Mouse (Mus musculus) forebrain, embryonic 16.5 days (tissue): ENCODE results near the gene Me3. TPM values are rescaled to one million over a fixed set of nuclear protein-coding genes. Genes with fewer than 3 reads are reported as not detected.
A peak's percentile ranks its signal among the peaks of the same experiment; 100 is the strongest.

Experiments
- ATAC-seq: fragments of 200-750 bp; cut with Nextera tagmentation; 2 replicates; pipeline ENCODE4 v1.8.0; 2017; ENCODE audit warnings: mild to moderate bottlenecking, moderate library complexity
- H3K27ac ChIP-seq: fragments of 300-500 bp; sonication (generic); 2 replicates; pipeline ENCODE4 v1.5.1; 2014; ENCODE audit warnings: low read length, control low read depth
- H3K27me3 ChIP-seq: fragments of 300-500 bp; sonication (generic); replicated peaks from 2 replicates; pipeline ENCODE4 v1.6.1; 2014; ENCODE audit warnings: low read length; ENCODE audit not compliant: control insufficient read depth, insufficient read depth
- H3K36me3 ChIP-seq: fragments of 300-500 bp; sonication (generic); 2 replicates; pipeline ENCODE4 v1.6.1; 2014; ENCODE audit not compliant: control insufficient read depth, insufficient read depth
- H3K4me1 ChIP-seq: fragments of 300-500 bp; sonication (generic); replicated peaks from 2 replicates; pipeline ENCODE4 v1.6.1; 2014; ENCODE audit warnings: low read length; ENCODE audit not compliant: control insufficient read depth, insufficient read depth
- H3K4me2 ChIP-seq: fragments of 300-500 bp; sonication (generic); 2 replicates; pipeline ENCODE4 v1.6.1; 2014; ENCODE audit warnings: mild to moderate bottlenecking, low read length, control low read depth
- H3K4me3 ChIP-seq: fragments of 300-500 bp; sonication (generic); replicated peaks from 2 replicates; pipeline ENCODE4 v1.5.1; 2014; ENCODE audit warnings: mild to moderate bottlenecking, low read length, control low read depth
- H3K9ac ChIP-seq: fragments of 300-500 bp; sonication (generic); replicated peaks from 2 replicates; pipeline ENCODE4 v1.6.1; 2014; ENCODE audit warnings: low read depth, low read length, control low read depth
- H3K9me3 ChIP-seq: fragments of 300-500 bp; sonication (generic); 2 replicates; pipeline ENCODE4 v1.6.1; 2016; ENCODE audit warnings: low read length; ENCODE audit not compliant: control insufficient read depth
- WGBS: fragments of 180-500 bp; shearing (Covaris S2); extraction: QIAGEN DNeasy Blood & Tissue Kit; methylation state at CpG from one replicate; pipeline ENCODE4 v1.1.7; 2014; 5-methylcytosine and 5-hydroxymethylcytosine counted together
- polyA plus RNA-seq: library from polyadenylated mRNA; unstranded; fragments of >200 nt; fragmentation: Nextera tagmentation; extraction: Ambion mirVana; gene quantifications from 2 replicates; pipeline ENCODE4 v1.2.1, GENCODE M21; 2015

Gene Me3
- polyA plus RNA-seq, 1 experiment from 2014 or later, result 6.5 TPM

DNA sequence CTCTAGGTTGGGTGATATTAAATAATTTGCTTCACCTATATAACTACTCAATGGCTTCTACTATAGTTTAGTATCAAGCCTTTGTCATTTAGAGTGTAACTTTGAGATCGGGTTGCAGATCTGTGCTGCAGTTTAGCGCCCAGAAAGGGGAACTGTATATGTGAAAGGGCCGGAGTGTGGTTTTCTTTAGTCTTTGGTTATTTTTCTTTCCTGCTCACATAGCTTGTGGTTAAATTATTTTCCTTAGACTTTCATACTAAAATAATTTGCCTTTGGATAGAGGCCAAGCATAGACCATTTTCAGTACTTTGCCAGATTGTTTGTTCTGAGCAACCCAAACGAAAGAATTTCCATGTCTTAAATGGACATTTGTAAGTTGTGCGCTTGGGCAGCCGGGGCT lies 46.9 kb downstream of the Me3 start:
- no peaks in the 10 kb centered on the region for H3K4me1 ChIP-seq
- H3K27ac ChIP-seq, result no peak overlapping the region
- no peaks in the 10 kb centered on the region for H3K27me3 ChIP-seq
- 53% methylated on average over 6 of the region's 6 CpGs for whole genome bisulfite sequencing
- no peak overlapping the region for H3K4me3 ChIP-seq
- H3K9ac ChIP-seq, result no peak overlapping the region
- no peak for ATAC-seq
- no peaks in the 10 kb centered on the region for H3K36me3 ChIP-seq
- no peak overlapping the region for H3K4me2 ChIP-seq
- no peaks in the 10 kb centered on the region for H3K9me3 ChIP-seq

- Histone ChIP-seq H3K36me3 (no peaks in the 10 kb centered on the region), H3K9me3 (no peaks in the 10 kb centered on the region), H3K4me1 (no peaks in the 10 kb centered on the region), H3K27me3 (no peaks in the 10 kb centered on the region), H3K27ac (no peak overlapping the region), H3K4me3 (no peak overlapping the region), H3K9ac (no peak overlapping the region), H3K4me2 (no peak overlapping the region)
- 11% methylated on average over 2 of the region's 2 CpGs for WGBS
- ATAC-seq, result no peak
These were observed 47.5 kb downstream of the Me3 start for GRCm38 (mm10) chr7:89679621-89680140.

DNA sequence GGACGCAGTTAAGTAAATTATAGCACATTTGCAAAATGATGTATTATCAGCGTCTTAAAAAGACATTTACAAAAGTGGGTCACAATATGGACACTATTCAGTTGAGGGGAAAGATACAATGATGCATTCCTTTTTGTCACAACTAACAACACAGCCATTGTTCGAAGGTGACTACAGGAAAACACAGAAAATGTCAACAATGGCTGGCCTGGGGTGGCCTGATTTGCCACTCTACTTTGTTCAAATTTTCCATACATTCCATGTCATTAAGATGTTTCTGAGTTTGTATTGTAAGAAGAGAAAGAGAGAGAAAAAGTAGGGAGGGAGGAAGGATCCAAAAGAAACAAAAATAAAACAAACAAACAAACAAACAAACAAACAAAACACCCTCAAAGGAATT lies 48.7 kb downstream of the Me3 start:
- no peaks in the 10 kb centered on the region for H3K9me3 ChIP-seq
- 67% methylated on average over 3 of the region's 3 CpGs for WGBS
- no peak overlapping the region for H3K4me2 ChIP-seq
- H3K27me3 ChIP-seq, result no peaks in the 10 kb centered on the region
- no peaks in the 10 kb centered on the region for H3K36me3 ChIP-seq
- ATAC-seq, result no peak
- no peak overlapping the region for H3K9ac ChIP-seq
- H3K4me1 ChIP-seq, result no peaks in the 10 kb centered on the region
- H3K27ac ChIP-seq, result no peak overlapping the region
- no peak overlapping the region for H3K4me3 ChIP-seq

DNA sequence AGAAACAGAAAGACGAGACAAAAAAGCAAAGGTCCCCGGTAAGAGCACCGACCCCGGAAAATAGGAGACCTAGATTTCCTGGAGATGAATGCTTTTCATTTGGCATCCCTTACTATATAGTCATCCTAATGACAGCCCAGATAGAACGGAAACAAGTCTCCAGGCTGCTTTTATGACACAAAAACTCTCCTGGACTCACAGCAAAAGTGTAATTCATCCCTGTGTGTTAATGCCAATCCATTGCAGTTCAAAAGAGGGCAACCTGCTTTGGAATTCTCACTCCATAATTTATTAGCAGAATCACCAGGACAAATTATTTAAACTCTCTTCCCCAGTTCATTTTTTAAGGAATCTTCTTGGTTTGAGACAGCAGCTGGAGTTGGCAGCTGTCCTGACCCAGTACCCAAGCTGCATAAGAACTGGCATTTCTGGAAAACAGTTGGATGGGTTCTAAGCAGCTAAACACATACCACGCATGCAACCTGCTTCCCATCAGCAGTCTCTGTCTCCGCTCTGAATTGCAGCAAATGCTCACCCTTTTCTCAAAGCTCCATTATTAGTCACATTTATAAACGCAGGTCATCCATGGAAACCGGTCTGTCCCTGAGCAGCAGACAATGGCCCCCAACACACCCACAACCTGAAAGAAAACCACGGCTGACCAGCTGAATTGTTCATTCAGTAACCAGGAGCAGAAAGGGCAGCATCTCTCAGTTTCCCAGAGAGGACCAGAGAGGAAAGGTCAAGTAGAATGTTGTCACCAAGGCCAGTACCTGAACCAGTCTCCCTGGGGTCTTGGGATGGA lies 49.7 kb downstream of the Me3 start:
- Histone ChIP-seq H3K27me3 (no peaks in the 10 kb centered on the region), H3K4me3 (no peak overlapping the region), H3K4me2 (no peak overlapping the region), H3K9ac (no peak overlapping the region), H3K9me3 (no peaks in the 10 kb centered on the region), H3K27ac (no peak overlapping the region), H3K36me3 (no peaks in the 10 kb centered on the region), H3K4me1 (no peaks in the 10 kb centered on the region)
- WGBS, result 73% methylated on average over 10 of the region's 10 CpGs
- no peak for ATAC-seq

- Histone ChIP-seq H3K36me3 (no peaks in the 10 kb centered on the region), H3K4me1 (peaks cover 7% of the 10 kb centered on the region)
- ATAC-seq, result 0 out of 2 replicates have a peak, but pooled peaks have one; percentile 54
These were observed 66.0 kb downstream of the Me3 start for GRCm38 (mm10) chr7:89698186-89698585.

DNA sequence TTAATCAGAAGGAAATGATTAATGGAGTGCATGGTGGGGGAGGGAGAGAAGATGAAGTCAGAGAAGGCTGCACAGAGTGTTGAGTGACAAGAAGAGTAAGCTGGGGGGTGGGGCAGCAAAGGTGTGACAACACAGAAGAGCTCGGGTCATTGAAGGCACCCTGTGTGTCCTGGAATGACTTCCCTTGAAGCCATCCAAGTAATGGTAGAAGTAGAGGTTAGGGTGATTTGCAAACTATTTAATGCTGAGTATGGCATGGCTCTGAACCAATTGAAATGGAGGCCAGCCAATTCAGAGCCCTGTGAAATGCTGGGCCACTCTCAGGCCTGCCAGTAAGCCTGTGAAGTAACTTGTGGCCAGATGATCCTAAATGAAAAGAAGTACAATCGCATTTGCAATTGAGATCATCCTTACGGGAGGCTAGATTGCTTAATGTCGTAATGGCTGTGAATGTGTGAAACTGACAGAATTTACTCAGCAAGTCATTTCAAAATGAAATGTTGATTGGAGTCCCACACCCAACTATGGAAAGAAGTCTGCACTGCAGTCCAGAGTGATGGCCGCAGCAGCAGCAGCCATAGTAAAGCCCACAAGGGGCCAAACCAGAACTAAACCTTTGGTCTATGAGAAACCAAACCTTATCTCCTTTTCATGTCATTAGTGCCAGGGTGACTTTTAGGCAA lies 67.6 kb downstream of the Me3 start:
- WGBS, result 35% methylated on average over 5 of the region's 5 CpGs
- H3K27me3 ChIP-seq, result no peaks in the 10 kb centered on the region
- H3K27ac ChIP-seq, result no peak overlapping the region
- H3K36me3 ChIP-seq, result no peaks in the 10 kb centered on the region
- no peaks in the 10 kb centered on the region for H3K9me3 ChIP-seq
- no peak overlapping the region for H3K9ac ChIP-seq
- H3K4me2 ChIP-seq, result no peak overlapping the region
- peaks cover 7% of the 10 kb centered on the region for H3K4me1 ChIP-seq
- ATAC-seq, result peak; percentile 93
- no peak overlapping the region for H3K4me3 ChIP-seq

More at GRCm38 (mm10) chr7:89698186-89698585, 66.0 kb downstream of the Me3 start:
- H3K27me3 ChIP-seq, result no peaks in the 10 kb centered on the region
- H3K9ac ChIP-seq, result no peak overlapping the region
- H3K9me3 ChIP-seq, result no peaks in the 10 kb centered on the region
- H3K4me3 ChIP-seq, result no peak overlapping the region
- H3K4me2 ChIP-seq, result no peak overlapping the region
- no peak overlapping the region for H3K27ac ChIP-seq

- no peak overlapping the region for H3K4me3 ChIP-seq
- ATAC-seq, result no peak
- 74% methylated on average over 1 of the region's 1 CpGs for WGBS
These were observed 68.3 kb downstream of the Me3 start for GRCm38 (mm10) chr7:89700511-89700910.

GRCm38 (mm10) chr7:89710776-89711175 lies 78.6 kb downstream of the Me3 start:
- Histone ChIP-seq H3K27ac (no peak overlapping the region), H3K27me3 (no peaks in the 10 kb centered on the region), H3K4me2 (no peak overlapping the region), H3K4me3 (no peak overlapping the region), H3K9me3 (no peaks in the 10 kb centered on the region), H3K4me1 (no peaks in the 10 kb centered on the region), H3K36me3 (no peaks in the 10 kb centered on the region), H3K9ac (no peak overlapping the region)
- ATAC-seq, result no peak
- WGBS, result 76% methylated on average over 2 of the region's 2 CpGs

More at GRCm38 (mm10) chr7:89700511-89700910, 68.3 kb downstream of the Me3 start:
- Histone ChIP-seq H3K4me1 (peaks cover 7% of the 10 kb centered on the region), H3K36me3 (no peaks in the 10 kb centered on the region), H3K4me2 (no peak overlapping the region), H3K27me3 (no peaks in the 10 kb centered on the region), H3K9ac (no peak overlapping the region), H3K27ac (no peak overlapping the region), H3K9me3 (no peaks in the 10 kb centered on the region)

- Histone ChIP-seq H3K9me3 (no peaks in the 10 kb centered on the region), H3K9ac (no peak overlapping the region), H3K4me1 (no peaks in the 10 kb centered on the region), H3K4me3 (no peak overlapping the region), H3K27me3 (no peaks in the 10 kb centered on the region), H3K36me3 (no peaks in the 10 kb centered on the region), H3K27ac (no peak overlapping the region), H3K4me2 (no peak overlapping the region)
- no peak for ATAC-seq
These were observed 80.9 kb downstream of the Me3 start for GRCm38 (mm10) chr7:89713059-89713458.
